Mouse (Mus musculus): ENCODE measurements around the gene Gdpd4. TPM values are rescaled to one million over a fixed set of nuclear protein-coding genes. Genes with fewer than 3 reads are reported as not detected.

Gdpd4 gene
- total and polyA plus RNA-seq, 3 experiments = not detected

DNA sequence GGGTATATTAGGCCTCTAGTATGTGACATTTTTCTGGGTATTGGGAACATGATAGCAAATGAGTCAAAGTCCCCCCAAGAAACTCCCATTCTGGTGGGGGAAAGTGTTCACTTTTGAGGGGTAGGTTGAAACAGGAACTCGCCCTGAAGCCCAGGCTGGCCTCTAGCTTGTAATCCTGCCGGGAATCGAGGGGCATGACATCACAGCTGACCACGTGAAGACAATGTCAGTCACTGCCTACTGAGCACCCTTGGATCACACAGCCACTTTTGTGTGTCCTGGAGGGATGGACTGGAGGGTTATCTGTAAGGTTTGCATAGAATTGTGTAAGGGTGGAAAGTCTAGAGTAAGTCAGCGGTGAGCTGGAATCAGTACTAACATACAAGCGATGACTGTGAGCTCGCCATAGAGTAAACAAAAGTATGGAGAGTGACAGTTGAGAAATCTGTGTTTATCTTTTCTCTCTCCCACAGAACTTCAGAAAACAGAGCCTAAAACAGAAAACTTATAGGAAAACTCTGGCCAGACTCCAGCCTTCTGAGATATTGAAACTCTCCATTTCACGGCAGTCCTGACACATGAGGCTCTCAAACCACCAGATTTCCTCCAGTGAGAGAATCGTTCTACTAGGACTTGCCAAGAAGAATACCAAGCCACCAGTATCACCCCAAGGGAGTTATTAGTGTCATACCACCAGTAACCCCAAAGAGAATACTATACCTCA is 128.5 kb downstream of the Gdpd4 start:
- Histone ChIP-seq H3K9me3 (replicated peaks; ENCODE audit: insufficient read depth, low read length) (no peaks in the 10 kb centered on the region), H3K79me2 (ENCODE audit: control insufficient read depth, insufficient read depth, low read length, poor library complexity) (no peaks in the 10 kb centered on the region)
- DNase-seq (ENCODE audit: low read depth, low spot score) = no peak

DNA sequence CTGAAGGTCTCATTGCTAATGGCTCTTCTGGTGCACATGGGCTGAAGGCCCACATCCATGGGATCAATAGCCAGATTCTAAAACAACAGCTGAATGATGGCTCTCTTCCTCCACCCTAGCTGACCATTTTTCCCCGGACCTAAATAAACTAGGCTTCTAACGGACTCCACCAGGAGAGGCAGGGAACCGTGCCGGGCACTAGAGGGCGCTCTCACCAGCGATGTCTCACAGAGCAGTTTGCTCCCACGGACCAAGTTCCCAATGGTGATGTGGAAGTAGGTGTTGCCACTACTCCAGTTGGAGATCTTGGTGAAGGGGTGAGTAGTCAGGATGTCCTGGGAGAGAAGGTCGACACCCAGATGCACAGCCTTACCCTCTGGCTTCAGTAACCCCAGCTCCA is 132.2 kb downstream of the Gdpd4 start:
- H3K79me2 ChIP-seq (ENCODE audit: control insufficient read depth, insufficient read depth, low read length, poor library complexity) = no peaks in the 10 kb centered on the region
- no peak overlapping the region for H3K9ac ChIP-seq (ENCODE audit: control insufficient read depth, low read depth, low read length, poor library complexity, severe bottlenecking)
- H3K27me3 ChIP-seq (ENCODE audit: control insufficient read depth in 1 of 2, insufficient read depth in 2 of 2, low read length in 2 of 2) = peaks cover 0 to 7% of the 10 kb centered on the region in 2 experiments; a peak in 1 of 4 replicates
- no peaks in the 10 kb centered on the region for H3K9me3 ChIP-seq (replicated peaks; ENCODE audit: insufficient read depth, low read length)
- no peaks in the 10 kb centered on the region for H3K36me3 ChIP-seq (ENCODE audit: control insufficient read depth in 1 of 2, insufficient read depth in 2 of 2, low read length in 2 of 2)
- DNase-seq (ENCODE audit: low read depth, low spot score) = peak; percentile 65
- H3K4me3 ChIP-seq (ENCODE audit: control insufficient read depth in 1 of 2, insufficient read depth in 1 of 2, low read depth in 2 of 2, low read length in 2 of 2) = no peak overlapping the region
- H3K27ac ChIP-seq (ENCODE audit: control insufficient read depth, low read depth, low read length) = no peak overlapping the region
- H3K4me1 ChIP-seq (ENCODE audit: control insufficient read depth in 1 of 2, insufficient read depth in 2 of 2, low read length in 2 of 2) = no peaks in the 10 kb centered on the region
- TF ChIP-seq ZMIZ1 (IDR thresholded peaks at IDR 0.05; ENCODE audit: low read depth, low read length) (no peak), USF1 (IDR thresholded peaks at IDR 0.05; ENCODE audit: low read depth, low read length) (no peak), MAZ (IDR thresholded peaks at IDR 0.05; ENCODE audit: low read depth, low read length) (no peak), USF2 (IDR thresholded peaks at IDR 0.05; ENCODE audit: borderline replicate concordance in 1 of 2, insufficient read depth in 1 of 2, low read depth in 1 of 2, low read length in 2 of 2) (no peak), TAL1 (IDR thresholded peaks at IDR 0.05; ENCODE audit: low read length) (no peak), MYB (IDR thresholded peaks at IDR 0.05; ENCODE audit: low read depth, low read length) (no peak), CTCF (IDR thresholded peaks at IDR 0.05 in 2 of 3, conservative IDR thresholded peaks at IDR 0.05 in 1 of 3; ENCODE audit: control insufficient read depth in 1 of 3, insufficient read depth in 1 of 3, low read depth in 2 of 3, low read length in 3 of 3, poor library complexity in 1 of 3, severe bottlenecking in 1 of 3) (peak; percentile 79 to 97 (median 95)), MAX (IDR thresholded peaks at IDR 0.05; ENCODE audit: low read length) (no peak), JUND (IDR thresholded peaks at IDR 0.05; ENCODE audit: low read depth, low read length) (no peak), KAT2A (conservative IDR thresholded peaks at IDR 0.05; ENCODE audit: low read depth, low read length) (no peak), RAD21 (IDR thresholded peaks at IDR 0.05; ENCODE audit: low read depth, low read length) (peak; percentile 19), POLR2AphosphoS5 (IDR thresholded peaks at IDR 0.05; ENCODE audit: borderline replicate concordance, low read depth, low read length) (no peak), MXI1 (IDR thresholded peaks at IDR 0.05; ENCODE audit: low read depth, low read length) (no peak), SMC3 (IDR thresholded peaks at IDR 0.05; ENCODE audit: low read depth, low read length) (peak; percentile 38), ZC3H11A (IDR thresholded peaks at IDR 0.05; ENCODE audit: low read depth, low read length) (no peak), ELF1 (IDR thresholded peaks at IDR 0.05; ENCODE audit: low read depth, low read length) (no peak)

More for the DNA sequence above, 128.5 kb downstream of the Gdpd4 start:
- no peak for TF ChIP-seq EP300 (IDR thresholded peaks at IDR 0.05; ENCODE audit: low read depth in 1 of 2, low read length in 2 of 2)
- TF ChIP-seq SMC3 (IDR thresholded peaks at IDR 0.05; ENCODE audit: low read depth, low read length) = no peak
- no peak for TF ChIP-seq MXI1 (IDR thresholded peaks at IDR 0.05; ENCODE audit: low read depth, low read length)
- TF ChIP-seq ZNF384 (IDR thresholded peaks at IDR 0.05; ENCODE audit: low read depth, low read length) = no peak
- TF ChIP-seq CHD1 (IDR thresholded peaks at IDR 0.05; ENCODE audit: low read depth, low read length) = no peak
- TF ChIP-seq POLR2AphosphoS5 (IDR thresholded peaks at IDR 0.05; ENCODE audit: borderline replicate concordance, low read depth, low read length) = no peak
- TF ChIP-seq GATA1 (IDR thresholded peaks at IDR 0.05; ENCODE audit: low read depth, low read length) = no peak
- TF ChIP-seq MAFK (IDR thresholded peaks at IDR 0.05; ENCODE audit: borderline replicate concordance, low read depth, low read length) = no peak
- no peak for TF ChIP-seq MAZ (IDR thresholded peaks at IDR 0.05; ENCODE audit: low read depth, low read length)
- TF ChIP-seq USF2 (IDR thresholded peaks at IDR 0.05; ENCODE audit: borderline replicate concordance in 1 of 2, insufficient read depth in 1 of 2, low read depth in 1 of 2, low read length in 2 of 2) = no peak
- TF ChIP-seq RCOR1 (IDR thresholded peaks at IDR 0.05; ENCODE audit: low read depth, low read length) = no peak
- TF ChIP-seq KAT2A (conservative IDR thresholded peaks at IDR 0.05; ENCODE audit: low read depth, low read length) = no peak
- TF ChIP-seq TCF12 (IDR thresholded peaks at IDR 0.05; ENCODE audit: low read depth, low read length) = no peak
- Histone ChIP-seq H3K4me3 (ENCODE audit: control insufficient read depth in 1 of 2, insufficient read depth in 1 of 2, low read depth in 2 of 2, low read length in 2 of 2) (no peak overlapping the region), H3K36me3 (ENCODE audit: control insufficient read depth in 1 of 2, insufficient read depth in 2 of 2, low read length in 2 of 2) (no peaks in the 10 kb centered on the region), H3K4me1 (ENCODE audit: control insufficient read depth in 1 of 2, insufficient read depth in 2 of 2, low read length in 2 of 2) (no peaks in the 10 kb centered on the region), H3K27me3 (ENCODE audit: control insufficient read depth in 1 of 2, insufficient read depth in 2 of 2, low read length in 2 of 2) (peaks cover 9 to 19% of the 10 kb centered on the region in 2 experiments), H3K9ac (ENCODE audit: control insufficient read depth, low read depth, low read length, poor library complexity, severe bottlenecking) (no peak overlapping the region), H3K27ac (ENCODE audit: control insufficient read depth, low read depth, low read length) (no peak overlapping the region)
